Mouse (Mus musculus) heart, postnatal 25 days (tissue): ENCODE results near the gene Aifm1. TPM values are rescaled to one million over a fixed set of nuclear protein-coding genes. Genes with fewer than 3 reads are reported as not detected.
"Not testable (repeated sequence)": the region's sequence is repeated elsewhere in the genome, so short reads cannot be mapped to it uniquely, and the experiment has no call there.

Experiments
- DNase-seq: peaks from one replicate; pipeline ENCODE4 v3.0.0; 2022; ENCODE audit warnings: low spot score
- intact Hi-C: fragments of 180-260 bp; cut with DNase I; formaldehyde crosslinking; loops from one replicate; pipeline ENCODE4 v1.15.1; 2025
- total RNA-seq, 2 experiments: library from RNA; stranded (reverse); gene quantifications; 2 replicates each; pipeline ENCODE4 v1.2.3; 2021

Gene Aifm1
- total RNA-seq, 2 experiments from 2014 or later, result 111 to 113 TPM

GRCm38 (mm10) chrX:48461006-48461405 is 52.4 kb downstream of the Aifm1 start:
- intact Hi-C loops, result no loop called here

GRCm38 (mm10) chrX:48460496-48460895 is 52.9 kb downstream of the Aifm1 start:
- intact Hi-C loops, result no loop called here
- no peak for DNase-seq

More at GRCm38 (mm10) chrX:48461006-48461405, 52.4 kb downstream of the Aifm1 start:
- DNase-seq, result no peak

GRCm38 (mm10) chrX:48456956-48457355 is 56.4 kb downstream of the Aifm1 start:
- intact Hi-C loops, result no loop called here
- DNase-seq, result no peak

GRCm38 (mm10) chrX:48455018-48455417 is 58.3 kb downstream of the Aifm1 start:
- intact Hi-C loops, result loop anchor here (2.0 kb wide), 1 partner anchor 30 kb away; no protein-coding TSS in a partner anchor
- no peak for DNase-seq

GRCm38 (mm10) chrX:48454495-48454878 is 58.9 kb downstream of the Aifm1 start:
- intact Hi-C loops, result loop anchor here (2.0 kb wide), 1 partner anchor 30 kb away; no protein-coding TSS in a partner anchor
- no peak for DNase-seq

- DNase-seq, result peak; percentile 74
- intact Hi-C loops, result loop anchor here (2.0 kb wide), 1 partner anchor 29 kb away; no protein-coding TSS in a partner anchor
Observed at GRCm38 (mm10) chrX:48453736-48454494, 59.4 kb downstream of the Aifm1 start.

- DNase-seq, result no peak
- intact Hi-C loops, result no loop called here
Observed at GRCm38 (mm10) chrX:48452931-48453673, 60.3 kb downstream of the Aifm1 start.

- DNase-seq, result peak; percentile 35
- intact Hi-C loops, result no loop called here
Observed at GRCm38 (mm10) chrX:48452231-48452890, 61.0 kb downstream of the Aifm1 start.

- no peak for DNase-seq
- intact Hi-C loops, result no loop called here
Observed at GRCm38 (mm10) chrX:48449646-48450045, 63.7 kb downstream of the Aifm1 start.

- intact Hi-C loops, result no loop called here
- DNase-seq, result no peak
Observed at GRCm38 (mm10) chrX:48444677-48445076, 68.7 kb downstream of the Aifm1 start.

- intact Hi-C loops, result no loop called here
Observed at GRCm38 (mm10) chrX:48441954-48442353, 71.4 kb downstream of the Aifm1 start.

GRCm38 (mm10) chrX:48441548-48441947 is 71.8 kb downstream of the Aifm1 start:
- no peak for DNase-seq
- intact Hi-C loops, result no loop called here

More at GRCm38 (mm10) chrX:48441954-48442353, 71.4 kb downstream of the Aifm1 start:
- no peak for DNase-seq

GRCm38 (mm10) chrX:48439036-48439435 is 74.3 kb downstream of the Aifm1 start:
- intact Hi-C loops, result no loop called here
- DNase-seq, result no peak

GRCm38 (mm10) chrX:48436082-48436481 is 77.3 kb downstream of the Aifm1 start:
- intact Hi-C loops, DNase-seq: not testable (repeated sequence)

GRCm38 (mm10) chrX:48435477-48435900 is 77.9 kb downstream of the Aifm1 start:
- DNase-seq, result no peak
- intact Hi-C loops, result no loop called here

GRCm38 (mm10) chrX:48434251-48434650 is 79.1 kb downstream of the Aifm1 start:
- DNase-seq, result no peak
- intact Hi-C loops, result no loop called here

GRCm38 (mm10) chrX:48433527-48433899 is 79.8 kb downstream of the Aifm1 start:
- intact Hi-C loops, result no loop called here
- DNase-seq, result no peak

- intact Hi-C loops, result no loop called here
Observed at GRCm38 (mm10) chrX:48432599-48433526, 80.5 kb downstream of the Aifm1 start.

GRCm38 (mm10) chrX:48429538-48429937 is 83.8 kb downstream of the Aifm1 start:
- no peak for DNase-seq
- intact Hi-C loops, result no loop called here

More at GRCm38 (mm10) chrX:48432599-48433526, 80.5 kb downstream of the Aifm1 start:
- DNase-seq, result no peak
